Mouse (Mus musculus) forebrain, embryonic 10.5 days (tissue): ENCODE data around the gene Sox5. TPM values are rescaled to one million over a fixed set of nuclear protein-coding genes. Genes with fewer than 3 reads are reported as not detected.

Experiments used
- DNase-seq: peaks from one replicate; pipeline ENCODE4 v3.0.0-alpha.2; 2017; ENCODE audit warnings: low spot score; ENCODE audit errors: extremely low spot score
- H3K27ac ChIP-seq: fragments of 300-500 bp; sonication (generic); 2 replicates; pipeline ENCODE4 v1.5.1; 2016; ENCODE audit warnings: mild to moderate bottlenecking
- H3K27me3 ChIP-seq: fragments of 300-500 bp; sonication (generic); 2 replicates; pipeline ENCODE4 v1.6.1; 2016; ENCODE audit warnings: mild to moderate bottlenecking; ENCODE audit not compliant: poor library complexity, severe bottlenecking
- H3K36me3 ChIP-seq: fragments of 300-500 bp; sonication (generic); replicated peaks from 2 replicates; pipeline ENCODE4 v1.6.1; 2016; ENCODE audit warnings: mild to moderate bottlenecking, moderate library complexity
- H3K4me1 ChIP-seq: fragments of 300-500 bp; sonication (generic); 2 replicates; pipeline ENCODE4 v1.6.1; 2016
- H3K4me3 ChIP-seq: fragments of 300-500 bp; sonication (generic); 2 replicates; pipeline ENCODE4 v1.5.1; 2016; ENCODE audit warnings: mild to moderate bottlenecking, moderate library complexity
- H3K9me3 ChIP-seq: fragments of 300-500 bp; sonication (generic); 2 replicates; pipeline ENCODE4 v1.6.1; 2016; ENCODE audit warnings: mild to moderate bottlenecking, moderate library complexity
- WGBS: fragments of 180-500 bp; shearing (Covaris S2); methylation state at CpG from one replicate; pipeline ENCODE4 v1.1.7; 2016; 5-methylcytosine and 5-hydroxymethylcytosine counted together
- polyA plus RNA-seq: library from polyadenylated mRNA; unstranded; fragments of >200 nt; fragmentation: Nextera tagmentation; extraction: Ambion mirVana; gene quantifications from 2 replicates; pipeline ENCODE4 v1.2.1, GENCODE M21; 2016

Gene Sox5
- polyA plus RNA-seq, 1 experiment from 2014 or later: 66.2 TPM

DNA sequence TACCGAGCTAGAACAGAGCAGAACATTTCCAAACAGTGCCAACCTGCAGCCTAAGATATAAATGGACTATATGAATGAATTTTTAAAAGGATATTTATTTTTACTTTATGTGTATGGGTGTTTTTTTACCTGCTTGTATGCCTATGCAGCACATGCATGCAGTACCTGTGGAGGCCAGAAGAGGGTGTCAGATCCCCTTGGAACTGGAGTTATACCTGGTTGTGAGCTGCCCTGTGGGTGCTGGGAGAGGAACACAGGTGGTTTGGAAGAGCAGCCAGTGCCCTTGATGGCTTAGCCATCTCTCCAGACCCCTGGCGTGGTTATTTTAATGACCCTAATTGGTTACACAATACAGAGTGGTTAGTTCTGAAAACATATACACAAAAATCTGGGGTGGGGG lies 510.5 kb downstream of the Sox5 start:
- no peaks in the 10 kb centered on the region for H3K36me3 ChIP-seq
- WGBS: 87% methylated on average over 2 of the region's 2 CpGs
- peaks cover 2% of the 10 kb centered on the region; the same call in 1 of the 2 replicates for H3K9me3 ChIP-seq
- peaks cover 3% of the 10 kb centered on the region; the same call in 1 of the 2 replicates for H3K27me3 ChIP-seq
- no peak overlapping the region for H3K27ac ChIP-seq
- no peak overlapping the region for H3K4me3 ChIP-seq
- DNase-seq: no peak
- peaks cover 14% of the 10 kb centered on the region for H3K4me1 ChIP-seq

DNA sequence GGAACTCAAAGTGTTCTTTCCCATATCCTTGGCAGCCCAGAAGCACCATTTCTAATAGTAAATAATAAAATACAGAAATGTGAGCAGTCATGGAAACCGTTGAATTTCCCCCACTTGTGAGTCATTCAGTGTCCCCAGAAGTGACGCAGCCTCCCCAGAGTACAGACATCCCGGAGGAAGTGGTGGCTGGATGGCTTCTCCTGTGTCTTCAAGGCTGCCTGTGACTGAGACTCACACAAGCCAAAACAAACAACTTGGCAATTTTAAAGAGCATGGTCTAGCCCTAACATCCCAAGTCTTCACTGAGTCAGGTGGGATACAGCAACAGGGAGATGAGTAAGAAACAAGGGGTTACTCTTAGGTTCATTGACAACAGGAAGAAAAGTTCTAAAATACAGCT lies 511.5 kb downstream of the Sox5 start:
- Histone ChIP-seq H3K27ac (no peak overlapping the region), H3K9me3 (no peaks in the 10 kb centered on the region), H3K4me1 (peaks cover 19% of the 10 kb centered on the region), H3K4me3 (no peak overlapping the region), H3K36me3 (no peaks in the 10 kb centered on the region), H3K27me3 (peaks cover 3% of the 10 kb centered on the region; the same call in 1 of the 2 replicates)
- 93% methylated on average over 3 of the region's 3 CpGs for WGBS
- DNase-seq: no peak

DNA sequence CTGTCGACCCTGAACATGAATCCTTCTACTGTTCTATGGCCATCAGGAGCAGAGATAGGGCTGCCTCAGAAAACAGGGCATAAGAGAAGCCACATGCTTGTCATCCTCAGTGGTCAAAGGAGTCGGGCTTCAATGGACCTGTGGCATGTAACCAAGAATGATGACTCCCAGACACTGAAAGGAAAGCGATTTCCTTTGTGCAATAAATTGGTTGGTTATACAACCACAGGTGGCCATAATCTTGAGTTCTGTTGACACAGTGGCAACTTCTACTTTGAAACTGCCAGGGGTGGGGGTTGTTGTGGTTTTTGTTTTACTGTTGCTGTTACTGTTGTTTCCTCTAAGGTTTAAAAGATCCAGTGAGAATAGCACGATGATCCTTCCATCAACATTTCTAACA lies 512.1 kb downstream of the Sox5 start:
- H3K36me3 ChIP-seq: no peaks in the 10 kb centered on the region
- WGBS: 85% methylated on average over 4 of the region's 4 CpGs

DNA sequence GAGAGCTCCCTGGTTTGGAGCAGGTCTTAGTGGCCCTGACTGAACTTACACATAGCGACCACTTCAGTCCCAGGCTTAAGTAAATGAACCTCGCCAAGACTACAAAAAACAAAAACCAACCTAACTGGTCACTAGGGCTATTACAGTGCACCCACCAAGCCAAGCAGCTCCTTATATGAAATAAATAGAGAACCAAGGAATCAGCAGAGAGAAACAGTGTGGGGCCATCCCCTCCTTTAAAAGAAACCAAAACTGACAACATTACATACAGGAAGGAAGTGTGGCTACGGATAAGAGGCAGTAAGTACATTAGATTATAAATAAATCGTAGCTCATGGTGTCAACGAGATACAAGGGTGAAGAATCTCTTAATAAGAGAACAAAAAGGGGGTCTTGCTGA lies 516.0 kb downstream of the Sox5 start:
- peak overlapping the region; percentile 84 for H3K27ac ChIP-seq
- 92% methylated on average over 5 of the region's 5 CpGs for WGBS

More for the DNA sequence above, 512.1 kb downstream of the Sox5 start:
- no peak overlapping the region for H3K4me3 ChIP-seq
- peaks cover 3% of the 10 kb centered on the region; the same call in 1 of the 2 replicates for H3K27me3 ChIP-seq
- H3K27ac ChIP-seq: no peak overlapping the region
- DNase-seq: no peak
- no peaks in the 10 kb centered on the region for H3K9me3 ChIP-seq
- peaks cover 26% of the 10 kb centered on the region for H3K4me1 ChIP-seq

DNA sequence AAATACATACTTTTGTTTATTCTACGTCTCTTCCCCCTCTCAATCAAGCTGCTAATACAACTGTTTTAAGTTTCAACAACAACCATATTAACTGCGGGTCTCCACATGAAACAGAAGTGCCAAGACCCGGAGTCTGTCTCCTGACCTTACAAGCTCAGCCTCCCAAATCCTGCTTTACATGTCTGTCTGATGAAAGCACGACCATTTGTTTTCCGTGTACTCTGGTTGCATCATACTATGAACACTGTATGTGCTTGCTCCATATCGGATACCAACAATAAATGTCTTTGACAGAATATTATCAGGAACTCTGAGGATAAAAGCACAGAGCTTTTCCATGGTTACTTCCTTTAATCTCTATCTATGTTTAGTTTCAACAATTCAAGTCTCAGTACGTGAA lies 516.8 kb downstream of the Sox5 start:
- DNase-seq: no peak

More for the DNA sequence above, 516.0 kb downstream of the Sox5 start:
- Histone ChIP-seq H3K27me3 (no peaks in the 10 kb centered on the region), H3K4me1 (peaks cover 21% of the 10 kb centered on the region), H3K9me3 (no peaks in the 10 kb centered on the region), H3K4me3 (no peak overlapping the region), H3K36me3 (no peaks in the 10 kb centered on the region)
- DNase-seq: no peak

DNA sequence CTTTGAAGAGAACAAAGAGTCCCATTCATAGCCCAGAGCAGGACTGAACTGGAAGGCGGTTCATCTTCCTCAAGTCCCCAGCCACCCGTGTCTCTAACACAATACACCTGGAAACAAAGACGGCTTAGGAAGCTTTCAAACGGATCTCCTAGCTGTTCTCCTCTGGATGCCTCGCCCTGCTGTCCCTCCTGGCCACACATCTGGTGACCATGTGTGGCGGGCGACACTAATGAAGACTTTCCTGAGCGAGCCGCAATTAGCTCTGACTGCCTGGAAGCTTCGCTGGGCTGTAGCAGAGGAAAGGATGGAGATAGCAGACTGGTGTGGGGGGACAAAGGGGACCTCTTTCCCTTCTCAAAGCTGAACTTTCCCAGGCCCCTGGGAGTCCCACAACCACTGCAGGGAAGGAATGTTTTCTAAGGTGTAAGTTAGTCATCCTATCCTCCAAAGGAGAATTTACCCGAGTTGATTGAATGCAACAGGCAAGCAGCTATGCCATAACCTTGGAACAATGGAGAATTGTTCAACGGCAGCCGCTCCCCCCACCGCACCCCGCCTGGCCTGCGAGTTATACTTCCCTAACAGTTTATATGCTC lies 517.4 kb downstream of the Sox5 start:
- Histone ChIP-seq H3K27me3 (no peaks in the 10 kb centered on the region), H3K27ac (peak overlapping the region; percentile 84), H3K36me3 (no peaks in the 10 kb centered on the region), H3K4me3 (no peak overlapping the region), H3K9me3 (no peaks in the 10 kb centered on the region), H3K4me1 (peaks cover 21% of the 10 kb centered on the region)
- peak; percentile 50 for DNase-seq
- 31% methylated on average over 16 of the region's 16 CpGs for WGBS

More for the DNA sequence above, 516.8 kb downstream of the Sox5 start:
- peak overlapping the region; percentile 84 for H3K27ac ChIP-seq
- peaks cover 21% of the 10 kb centered on the region for H3K4me1 ChIP-seq
- H3K36me3 ChIP-seq: no peaks in the 10 kb centered on the region
- no peak overlapping the region for H3K4me3 ChIP-seq
- H3K9me3 ChIP-seq: no peaks in the 10 kb centered on the region
- 79% methylated on average over 7 of the region's 7 CpGs for WGBS
- no peaks in the 10 kb centered on the region for H3K27me3 ChIP-seq

DNA sequence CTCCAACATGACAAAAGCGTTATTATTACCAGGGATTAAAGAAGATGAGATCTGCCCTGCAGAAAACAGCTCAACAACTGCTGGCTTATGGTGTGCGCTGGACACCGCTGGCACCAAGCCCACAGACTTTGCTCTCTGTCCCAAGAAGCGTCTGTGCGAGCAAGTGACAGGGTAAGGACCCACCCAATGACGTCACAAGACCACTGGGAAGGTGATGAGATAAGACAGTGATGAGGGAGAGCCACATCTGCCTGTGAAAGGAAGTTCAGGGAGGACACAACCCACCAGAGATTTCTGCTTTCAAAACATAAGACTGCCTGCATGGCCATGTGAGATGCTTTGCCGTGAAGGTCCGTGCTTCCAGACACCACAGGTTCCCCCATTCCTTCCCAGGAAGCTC lies 525.3 kb downstream of the Sox5 start:
- no peak for DNase-seq
- Histone ChIP-seq H3K27ac (peak overlapping the region; percentile 74), H3K4me3 (no peak overlapping the region), H3K4me1 (peaks cover 43% of the 10 kb centered on the region), H3K9me3 (no peaks in the 10 kb centered on the region), H3K36me3 (no peaks in the 10 kb centered on the region), H3K27me3 (peaks cover 12% of the 10 kb centered on the region; the same call in 1 of the 2 replicates)
- WGBS: 70% methylated on average over 8 of the region's 8 CpGs

DNA sequence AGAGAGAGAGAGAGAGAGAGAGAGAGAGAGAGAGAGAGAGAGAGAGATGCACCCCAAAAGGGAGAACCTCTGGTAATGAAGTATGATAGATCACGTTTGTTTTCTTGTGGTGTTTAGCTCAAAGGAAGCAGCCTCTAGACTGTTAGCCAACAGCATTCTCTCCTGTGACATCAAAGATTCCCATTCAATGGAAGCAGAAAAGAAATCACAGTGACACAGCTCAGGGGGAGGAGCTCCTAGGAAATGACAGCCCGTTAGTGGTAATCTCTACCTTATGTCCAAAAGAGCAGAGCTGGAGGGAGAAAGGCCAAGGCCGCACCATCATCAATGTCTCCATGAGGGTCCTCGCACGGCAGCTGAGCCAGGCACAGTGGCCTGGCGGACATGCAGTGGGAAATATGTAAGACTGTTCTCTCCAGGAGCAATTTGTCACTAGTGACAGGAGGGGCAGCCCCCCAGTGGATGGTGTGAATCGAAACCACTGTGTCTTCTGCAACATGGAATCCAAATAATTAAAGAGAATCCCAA lies 529.5 kb downstream of the Sox5 start:
- peak; percentile 51 for DNase-seq
- Histone ChIP-seq H3K27me3 (peaks cover 12% of the 10 kb centered on the region; the same call in 1 of the 2 replicates), H3K4me1 (peaks cover 58% of the 10 kb centered on the region), H3K36me3 (no peaks in the 10 kb centered on the region), H3K9me3 (no peaks in the 10 kb centered on the region; the same call in 1 of the 2 replicates), H3K27ac (peak overlapping the region; percentile 90), H3K4me3 (no peak overlapping the region)
- WGBS: 36% methylated on average over 7 of the region's 7 CpGs

DNA sequence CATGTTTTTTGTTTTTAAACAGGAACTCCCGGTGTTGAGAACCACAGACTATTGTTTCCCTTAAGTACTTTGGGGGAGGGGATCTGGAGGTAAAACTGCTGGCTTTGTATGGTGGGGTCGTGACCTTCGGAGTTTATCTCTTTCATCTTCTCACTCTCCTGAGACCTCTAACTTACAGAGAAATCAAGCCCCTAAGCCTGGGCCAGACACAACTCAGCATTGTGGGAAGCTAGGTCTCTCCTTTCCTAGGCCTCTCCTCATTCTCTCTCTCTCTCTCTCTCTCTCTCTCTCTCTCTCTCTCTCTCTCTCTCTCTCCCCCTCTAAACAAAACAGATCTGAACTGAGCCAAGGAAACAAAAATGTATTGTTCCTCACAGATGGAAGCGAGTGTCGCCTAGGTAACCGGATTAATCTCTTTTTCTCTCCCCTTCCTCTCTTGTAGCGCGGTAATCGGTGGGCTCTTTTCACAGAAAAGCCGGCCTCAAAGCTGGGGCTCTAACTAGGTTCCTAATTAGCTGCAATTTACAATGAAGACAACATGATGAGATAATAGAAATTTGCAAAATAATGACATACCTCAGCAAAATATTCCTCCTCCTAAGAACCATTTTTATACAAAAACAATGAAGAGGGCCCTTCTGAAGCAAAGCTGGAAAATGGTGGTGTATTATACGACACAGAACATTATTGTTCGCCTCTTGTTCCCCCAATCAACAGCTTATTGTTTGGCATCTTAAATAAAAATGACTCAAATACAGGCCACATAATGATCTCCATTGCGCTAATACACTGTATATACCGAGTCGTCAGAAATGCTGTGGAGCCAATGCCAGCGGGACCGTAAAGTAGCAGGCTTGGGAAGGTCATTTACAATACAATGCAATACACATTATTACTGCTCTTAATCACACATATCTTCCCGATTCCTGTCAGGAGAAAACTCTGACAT lies 530.3 kb downstream of the Sox5 start:
- 10% methylated on average over 18 of the region's 18 CpGs for WGBS
- H3K36me3 ChIP-seq: no peaks in the 10 kb centered on the region
- H3K4me3 ChIP-seq: no peak overlapping the region; the same call in 1 of the 2 replicates
- peak overlapping the region; percentile 90 for H3K27ac ChIP-seq
- peaks cover 54% of the 10 kb centered on the region for H3K4me1 ChIP-seq
- H3K27me3 ChIP-seq: peaks cover 12% of the 10 kb centered on the region; the same call in 1 of the 2 replicates
- H3K9me3 ChIP-seq: no peaks in the 10 kb centered on the region; the same call in 1 of the 2 replicates
- DNase-seq: peak; percentile 75

DNA sequence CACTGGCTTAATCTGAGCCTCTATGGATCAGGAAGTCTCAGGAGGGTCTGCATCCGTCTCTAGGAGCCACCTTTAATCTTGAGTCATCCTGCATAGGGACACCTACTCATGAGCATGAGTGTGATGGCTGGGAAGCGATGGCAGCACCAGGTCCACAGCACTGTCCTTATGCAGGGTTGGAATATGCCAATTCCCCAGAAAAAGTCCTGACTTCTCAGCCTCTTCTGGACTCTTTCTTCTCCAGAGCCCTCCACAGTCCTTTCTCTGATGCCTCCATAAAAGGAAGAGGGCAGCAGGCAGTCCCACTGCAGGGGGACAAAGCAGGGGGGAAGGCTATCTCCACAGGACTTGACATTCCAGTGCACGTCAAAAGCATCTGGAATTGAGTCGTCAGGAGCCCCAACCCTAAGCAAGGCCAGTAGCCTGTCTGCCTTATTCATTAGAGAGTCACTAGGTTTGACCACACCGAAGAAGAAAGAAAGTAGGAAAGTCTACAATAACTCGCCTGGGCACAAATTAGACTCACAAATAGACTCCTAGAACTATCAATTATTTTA lies 531.1 kb downstream of the Sox5 start:
- 9% methylated on average over 6 of the region's 6 CpGs for WGBS
- H3K36me3 ChIP-seq: no peaks in the 10 kb centered on the region
- no peaks in the 10 kb centered on the region; the same call in 1 of the 2 replicates for H3K9me3 ChIP-seq
- peak overlapping the region; percentile 8; the same call in 1 of the 2 replicates for H3K4me3 ChIP-seq
- peak overlapping the region; percentile 90 for H3K27ac ChIP-seq
- DNase-seq: peak; percentile 56
- peaks cover 12% of the 10 kb centered on the region; the same call in 1 of the 2 replicates for H3K27me3 ChIP-seq
- peaks cover 46% of the 10 kb centered on the region for H3K4me1 ChIP-seq

DNA sequence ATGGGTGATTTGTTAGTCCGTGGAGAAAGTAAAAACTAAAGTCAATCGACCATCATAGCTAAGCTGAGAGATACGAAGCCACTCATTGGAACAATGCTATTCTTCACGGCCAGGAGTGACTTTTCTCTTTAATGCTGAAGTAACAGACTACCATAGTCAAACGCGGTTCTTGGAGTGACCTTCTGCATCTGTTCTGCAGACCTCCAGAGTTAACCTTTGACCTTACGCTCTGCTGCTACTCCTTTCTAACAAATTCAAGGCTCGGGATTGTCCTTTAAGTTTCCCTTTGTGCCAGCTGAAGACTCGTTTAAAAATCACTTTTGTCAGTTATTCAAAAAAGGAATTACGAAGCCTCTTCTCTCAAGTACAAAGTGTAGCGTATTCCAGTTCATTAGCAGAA lies 545.2 kb downstream of the Sox5 start:
- no peak for DNase-seq
- H3K4me3 ChIP-seq: no peak overlapping the region
- no peak overlapping the region for H3K27ac ChIP-seq
- WGBS: 65% methylated on average over 11 of the region's 11 CpGs
- no peaks in the 10 kb centered on the region for H3K27me3 ChIP-seq
- no peaks in the 10 kb centered on the region for H3K36me3 ChIP-seq
- H3K9me3 ChIP-seq: no peaks in the 10 kb centered on the region
- H3K4me1 ChIP-seq: peaks cover 9% of the 10 kb centered on the region

DNA sequence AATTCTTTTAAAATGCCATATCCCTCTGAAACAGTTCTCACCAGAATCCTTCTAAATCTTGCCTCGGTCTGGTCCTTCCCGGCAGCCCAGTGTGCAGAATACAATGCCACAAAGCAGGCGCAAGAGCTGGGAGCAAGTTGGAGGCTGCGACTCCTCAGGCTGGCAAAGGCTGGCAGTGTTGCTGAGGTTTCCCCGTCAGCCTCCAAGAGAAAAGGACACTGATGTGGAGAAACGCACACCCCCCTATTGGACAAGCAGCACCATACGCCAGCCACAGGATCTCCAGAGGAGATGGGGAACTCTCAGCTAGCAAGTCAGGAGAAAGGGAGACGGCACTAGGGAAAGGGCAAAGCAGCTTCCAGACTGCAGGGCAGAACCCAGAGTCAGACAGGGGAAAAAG lies 577.8 kb downstream of the Sox5 start:
- DNase-seq: no peak
- Histone ChIP-seq H3K9me3 (no peaks in the 10 kb centered on the region), H3K4me1 (peaks cover 67% of the 10 kb centered on the region), H3K27ac (peak overlapping the region; percentile 77), H3K4me3 (peak overlapping the region; percentile 28; the same call in 1 of the 2 replicates), H3K27me3 (no peaks in the 10 kb centered on the region), H3K36me3 (no peaks in the 10 kb centered on the region)
- 26% methylated on average over 8 of the region's 8 CpGs for WGBS
